Mouse (Mus musculus): ENCODE data around the gene Pdcl2. TPM values are rescaled to one million over a fixed set of nuclear protein-coding genes. Genes with fewer than 3 reads are reported as not detected.

Pdcl2 gene
- polyA plus RNA-seq, 1 experiment from 2014 or later = not detected

DNA sequence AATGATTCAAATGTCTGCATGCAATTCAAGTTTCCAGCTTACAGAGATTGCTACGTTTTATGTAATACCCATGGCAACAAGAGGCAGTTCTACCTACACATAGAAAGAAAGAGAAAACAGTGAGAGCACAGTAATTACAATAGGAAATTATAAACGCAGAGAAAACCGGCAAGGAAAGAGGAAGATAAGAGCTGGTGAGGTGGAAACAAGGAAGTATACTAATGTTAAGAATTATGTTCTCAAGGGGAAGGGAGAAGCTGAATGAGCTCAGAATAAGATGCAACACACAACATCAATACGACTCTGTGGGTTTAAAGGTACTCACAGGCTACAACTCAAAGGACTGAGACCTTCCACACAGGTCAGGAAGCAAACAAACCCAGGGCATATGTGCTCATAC, 56.0 kb downstream of the Pdcl2 start:
- WGBS = 90% methylated on average over 4 of the region's 4 CpGs
- Histone ChIP-seq H3K4me1 (ENCODE audit: insufficient read depth, low read length) (no peaks in the 10 kb centered on the region), H3K36me3 (ENCODE audit: insufficient read depth, low read length) (0 out of 2 replicates have a peak, but pooled peaks cover 5% of the 10 kb centered on the region), H3K4me3 (ENCODE audit: low read length) (no peak overlapping the region), H3K9me3 (ENCODE audit: low read length) (no peaks in the 10 kb centered on the region), H3K27me3 (ENCODE audit: insufficient read depth, low read length) (no peaks in the 10 kb centered on the region), H3K27ac (ENCODE audit: low read length) (no peak overlapping the region), H3K9ac (replicated peaks; ENCODE audit: low read length) (no peak overlapping the region), H3K4me2 (replicated peaks; ENCODE audit: low read depth, low read length) (no peak overlapping the region)
- ATAC-seq (ENCODE audit: low FRiP score, low TSS enrichment) = no peak

Other genes starting within 250 kb of the Pdcl2 start
- gene Srd5a3, start 190.9 kb downstream of the Pdcl2 start, polyA plus RNA-seq (2015; fragmentation: Nextera tagmentation; extraction: Ambion mirVana) = 42.8 and 44.5 TPM in 2 replicates
- gene Tmem165, start 147.3 kb downstream of the Pdcl2 start, polyA plus RNA-seq (2015; fragmentation: Nextera tagmentation; extraction: Ambion mirVana) = 87.3 and 87.6 TPM in 2 replicates
- 9.4 and 12.3 TPM in 2 replicates for gene Clock, start 26.4 kb downstream of the Pdcl2 start, polyA plus RNA-seq (2015; fragmentation: Nextera tagmentation; extraction: Ambion mirVana)
- gene Nmu, start 32.6 kb upstream of the Pdcl2 start, polyA plus RNA-seq (2015; fragmentation: Nextera tagmentation; extraction: Ambion mirVana) = not detected in 2 replicates
- gene Gm7271, start 152.9 kb upstream of the Pdcl2 start, polyA plus RNA-seq (2015; fragmentation: Nextera tagmentation; extraction: Ambion mirVana) = not detected in 2 replicates
- gene Exoc1, start 198.2 kb upstream of the Pdcl2 start, polyA plus RNA-seq (2015; fragmentation: Nextera tagmentation; extraction: Ambion mirVana) = 35.3 and 39.2 TPM in 2 replicates

All from kidney, embryonic 16.5 days (tissue).